Mouse (Mus musculus) MEL (cell line): ENCODE measurements around the gene Tiam1. TPM values are rescaled to one million over a fixed set of nuclear protein-coding genes. Genes with fewer than 3 reads are reported as not detected.

Experiments
- DNase-seq: peaks from one replicate; pipeline ENCODE4 v3.0.0; 2011; ENCODE audit warnings: low read depth, low spot score
- H3K27ac ChIP-seq: 2 replicates; pipeline ENCODE4 v1.5.1; 2012; ENCODE audit warnings: low read depth, mild to moderate bottlenecking, control low read depth, low read length, moderate library complexity; ENCODE audit not compliant: control insufficient read depth
- H3K27me3 ChIP-seq, 2 experiments: fragments of 150-350 bp in 1 of 2; sonication (generic) in 1 of 2; 2 replicates each; pipeline ENCODE4 v1.6.1; 2012; ENCODE audit warnings: low read length in 2 of 2, mild to moderate bottlenecking in 2 of 2, improper control_type of control experiment in 1 of 2, moderate library complexity in 1 of 2; ENCODE audit not compliant: insufficient read depth in 2 of 2, control insufficient read depth in 1 of 2
- H3K36me3 ChIP-seq, 2 experiments: 2 replicates each; pipeline ENCODE4 v1.6.1; 2012 to 2014; ENCODE audit warnings: low read length in 2 of 2, improper control_type of control experiment in 1 of 2, inconsistent platforms in 1 of 2, mild to moderate bottlenecking in 1 of 2; ENCODE audit not compliant: insufficient read depth in 2 of 2, control insufficient read depth in 1 of 2
- H3K4me1 ChIP-seq, 2 experiments: fragments of 150-350 bp in 1 of 2; sonication (generic) in 1 of 2; 2 replicates each; pipeline ENCODE4 v1.6.1; 2012; ENCODE audit warnings: low read length in 2 of 2, improper control_type of control experiment in 1 of 2, mild to moderate bottlenecking in 1 of 2; ENCODE audit not compliant: insufficient read depth in 2 of 2, control insufficient read depth in 1 of 2
- H3K4me3 ChIP-seq, 2 experiments: fragments of 150-350 bp in 1 of 2; sonication (generic) in 1 of 2; 2 replicates each; pipeline ENCODE4 v1.5.1; 2012; ENCODE audit warnings: low read depth in 2 of 2, low read length in 2 of 2, mild to moderate bottlenecking in 2 of 2, moderate library complexity in 2 of 2, control low read depth in 1 of 2, improper control_type of control experiment in 1 of 2; ENCODE audit not compliant: control insufficient read depth in 1 of 2, insufficient read depth in 1 of 2
- H3K79me2 ChIP-seq: 2 replicates; pipeline ENCODE4 v1.6.1; 2012; ENCODE audit warnings: mild to moderate bottlenecking, low read length, moderate library complexity; ENCODE audit not compliant: control insufficient read depth, poor library complexity, insufficient read depth
- H3K9ac ChIP-seq: 2 replicates; pipeline ENCODE4 v1.6.1; 2012; ENCODE audit warnings: low read depth, mild to moderate bottlenecking, control low read depth, low read length, moderate library complexity; ENCODE audit not compliant: control insufficient read depth, poor library complexity, severe bottlenecking
- H3K9me3 ChIP-seq: fragments of 150-350 bp; sonication (generic); replicated peaks from 2 replicates; pipeline ENCODE4 v1.6.1; 2012; ENCODE audit warnings: mild to moderate bottlenecking, low read length, improper control_type of control experiment, moderate library complexity; ENCODE audit not compliant: insufficient read depth
- CHD2 ChIP-seq: IDR thresholded peaks from 2 replicates; pipeline ENCODE4 v1.6.1; 2011; ENCODE audit warnings: low read length, improper control_type of control experiment
- EP300 ChIP-seq, 2 experiments: IDR thresholded peaks; 2 replicates each; pipeline ENCODE4 v1.6.1; 2011; ENCODE audit warnings: improper control_type of control experiment in 2 of 2, low read length in 2 of 2, low read depth in 1 of 2, mild to moderate bottlenecking in 1 of 2
- HCFC1 ChIP-seq: IDR thresholded peaks from 2 replicates; pipeline ENCODE4 v1.6.1; 2012; ENCODE audit warnings: low read depth, mild to moderate bottlenecking, inconsistent platforms, low read length, improper control_type of control experiment, moderate library complexity
- KAT2A ChIP-seq: conservative IDR thresholded peaks from 2 replicates; pipeline ENCODE4 v1.6.1; 2012; ENCODE audit warnings: low read depth, low read length, improper control_type of control experiment, inconsistent platforms
- MAFK ChIP-seq: IDR thresholded peaks from 2 replicates; pipeline ENCODE4 v1.6.1; 2011; ENCODE audit warnings: low read depth, mild to moderate bottlenecking, low read length, improper control_type of control experiment, borderline replicate concordance
- MAX ChIP-seq: IDR thresholded peaks from 2 replicates; pipeline ENCODE4 v1.6.1; 2011; ENCODE audit warnings: low read length, improper control_type of control experiment
- MAZ ChIP-seq: IDR thresholded peaks from 2 replicates; pipeline ENCODE4 v1.6.1; 2012; ENCODE audit warnings: low read depth, mild to moderate bottlenecking, inconsistent platforms, low read length, improper control_type of control experiment
- TAL1 ChIP-seq: IDR thresholded peaks from 2 replicates; pipeline ENCODE4 v1.6.1; 2012; ENCODE audit warnings: mild to moderate bottlenecking, inconsistent platforms, low read length, moderate library complexity, mixed read lengths
- TBP ChIP-seq: IDR thresholded peaks from 2 replicates; pipeline ENCODE4 v1.8.0; 2011; ENCODE audit warnings: low read depth, low read length, improper control_type of control experiment
- USF2 ChIP-seq, 2 experiments: IDR thresholded peaks; 2 replicates each; pipeline ENCODE4 v1.6.1; 2011 to 2012; ENCODE audit warnings: improper control_type of control experiment in 2 of 2, low read length in 2 of 2, borderline replicate concordance in 1 of 2, inconsistent platforms in 1 of 2, low read depth in 1 of 2, mild to moderate bottlenecking in 1 of 2; ENCODE audit not compliant: insufficient read depth in 1 of 2
- ZKSCAN1 ChIP-seq: IDR thresholded peaks from 2 replicates; pipeline ENCODE4 v1.6.1; 2012; ENCODE audit warnings: low read depth, mild to moderate bottlenecking, inconsistent platforms, low read length, improper control_type of control experiment, moderate library complexity
- ZNF384 ChIP-seq: IDR thresholded peaks from 2 replicates; pipeline ENCODE4 v1.6.1; 2012; ENCODE audit warnings: low read depth, mild to moderate bottlenecking, inconsistent platforms, low read length, improper control_type of control experiment
- polyA plus RNA-seq, 2 experiments: library from polyadenylated mRNA; stranded (reverse) in 1 of 2; unstranded in 1 of 2; fragments of >175 nt in 1 of 2; fragments of >200 nt in 1 of 2; gene quantifications; 2 replicates each; pipeline versions ENCODE4 v1.2.1 to v1.2.4; 2012; ENCODE audit warnings: low replicate concordance in 2 of 2, low read depth in 1 of 2; ENCODE audit not compliant: insufficient read length in 2 of 2, insufficient read depth in 1 of 2, missing spikeins in 1 of 2
- total RNA-seq: library from RNA; depleted of rRNA; stranded (reverse); fragments of 300-350 nt; gene quantifications from 2 replicates; pipeline ENCODE4 v1.2.3, GENCODE M21; 2012

The Tiam1 gene
- total and polyA plus RNA-seq, 3 experiments: 15.0 to 23.9 (median 19.9) TPM

GRCm38 (mm10) chr16:90125318-90126314 is 18.0 kb downstream of the Tiam1 start:
- H3K4me1 ChIP-seq: peaks cover 0 to 6% of the 10 kb centered on the region in 2 experiments; a peak in 2 of 4 replicates
- DNase-seq: no peak

GRCm38 (mm10) chr16:90123091-90123490 is 20.5 kb downstream of the Tiam1 start:
- Histone ChIP-seq H3K4me3 (no peak overlapping the region), H3K27me3 (no peaks in the 10 kb centered on the region), H3K27ac (no peak overlapping the region), H3K36me3 (peaks cover 0 to 5% of the 10 kb centered on the region in 2 experiments; a peak in 1 of 4 replicates), H3K4me1 (peaks cover 0 to 6% of the 10 kb centered on the region in 2 experiments; a peak in 2 of 4 replicates)
- TF ChIP-seq EP300 (IDR thresholded peaks at IDR 0.05; ENCODE audit: low read depth in 1 of 2, low read length in 2 of 2) (no peak), HCFC1 (no peak), KAT2A (no peak), TBP (no peak), USF2 (IDR thresholded peaks at IDR 0.05; ENCODE audit: borderline replicate concordance in 1 of 2, insufficient read depth in 1 of 2, low read depth in 1 of 2, low read length in 2 of 2) (no peak), MAFK (no peak), MAZ (no peak), TAL1 (no peak), CHD2 (no peak), MAX (no peak)
- TF ChIP-seq, all 39 proteins: peak for 0
- H3K79me2 ChIP-seq: no peaks in the 10 kb centered on the region; the same call in 1 of the 2 replicates
- H3K9ac ChIP-seq: no peak overlapping the region
- H3K9me3 ChIP-seq: no peaks in the 10 kb centered on the region
- DNase-seq: no peak

More at GRCm38 (mm10) chr16:90125318-90126314, 18.0 kb downstream of the Tiam1 start:
- H3K27ac ChIP-seq: no peak overlapping the region
- H3K79me2 ChIP-seq: peaks cover 3% of the 10 kb centered on the region; the same call in 1 of the 2 replicates
- H3K9ac ChIP-seq: no peak overlapping the region
- peaks cover 0 to 5% of the 10 kb centered on the region in 2 experiments; a peak in 1 of 4 replicates for H3K36me3 ChIP-seq
- peak; percentile 52; the same call in 1 of the 2 replicates for TF ChIP-seq ZNF384
- TF ChIP-seq ZKSCAN1: no peak
- H3K4me3 ChIP-seq: no peak overlapping the region
- no peaks in the 10 kb centered on the region for H3K27me3 ChIP-seq
- no peaks in the 10 kb centered on the region for H3K9me3 ChIP-seq
